Mouse (Mus musculus): Measurements from ENCODE around the gene Ddx47. TPM values are rescaled to one million over a fixed set of nuclear protein-coding genes. Genes with fewer than 3 reads are reported as not detected.

Gene Ddx47
- polyA plus RNA-seq, 1 experiment: 0.96 TPM

DNA sequence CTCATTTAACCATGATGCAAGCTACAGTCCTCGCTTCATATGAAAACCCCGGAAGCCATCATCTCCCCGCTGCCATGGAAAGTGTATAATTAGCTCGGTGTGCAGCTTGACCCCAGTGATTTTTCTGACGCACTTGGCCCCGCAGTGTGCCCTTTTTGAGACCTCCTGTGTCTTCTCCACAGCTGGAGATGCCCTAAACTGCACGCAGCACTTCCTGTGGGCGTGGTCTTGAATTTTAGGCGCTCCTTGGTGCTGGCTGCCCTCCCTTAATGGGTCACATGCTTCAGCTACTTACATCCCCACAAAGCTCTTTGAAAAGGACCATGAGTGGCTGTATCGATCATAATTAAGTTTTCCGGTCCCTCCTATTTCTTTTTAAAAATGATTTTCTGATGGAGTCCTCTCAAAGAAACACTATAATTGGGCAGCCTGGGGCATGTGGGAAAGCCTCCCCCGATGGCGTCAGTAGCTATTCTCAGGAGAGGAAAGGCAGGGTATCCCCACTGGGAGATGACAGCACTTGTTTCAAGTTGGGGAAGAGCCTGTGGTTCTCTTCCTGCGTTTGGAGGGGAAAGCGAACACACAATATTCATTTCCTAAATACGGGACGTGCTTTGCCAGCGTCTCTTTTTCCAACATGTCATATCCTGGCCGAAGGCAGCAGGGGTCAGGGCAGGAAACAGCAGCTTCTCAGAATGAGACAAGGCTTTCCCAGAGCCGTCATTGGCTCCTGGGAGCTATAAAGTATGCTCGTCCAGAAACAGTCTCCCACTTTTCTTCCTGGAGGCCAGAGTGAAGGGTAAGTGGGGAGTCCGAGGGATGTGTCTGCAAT is 30.0 kb upstream of the Ddx47 start, which contains the start of gene Apold1:
TSS of gene Apold1 (plus strand) at position 488 of the 832 bp plus-strand sequence.
- TF ChIP-seq GATA1 (IDR thresholded peaks at IDR 0.05; ENCODE audit: low read length): no peak
- no peak for TF ChIP-seq TAL1 (IDR thresholded peaks at IDR 0.05; ENCODE audit: low read length)
- H3K27me3 ChIP-seq (ENCODE audit: control insufficient read depth): no peaks in the 10 kb centered on the region
- no peaks in the 10 kb centered on the region for H3K9me3 ChIP-seq (ENCODE audit: control insufficient read depth, low read length)
- no peaks in the 10 kb centered on the region for H3K36me3 ChIP-seq (ENCODE audit: control insufficient read depth)
- peaks cover 57% of the 10 kb centered on the region for H3K4me1 ChIP-seq (ENCODE audit: control insufficient read depth)
- peak within 1 kb of the TSS; percentile 41 for H3K4me3 ChIP-seq (replicated peaks)

DNA sequence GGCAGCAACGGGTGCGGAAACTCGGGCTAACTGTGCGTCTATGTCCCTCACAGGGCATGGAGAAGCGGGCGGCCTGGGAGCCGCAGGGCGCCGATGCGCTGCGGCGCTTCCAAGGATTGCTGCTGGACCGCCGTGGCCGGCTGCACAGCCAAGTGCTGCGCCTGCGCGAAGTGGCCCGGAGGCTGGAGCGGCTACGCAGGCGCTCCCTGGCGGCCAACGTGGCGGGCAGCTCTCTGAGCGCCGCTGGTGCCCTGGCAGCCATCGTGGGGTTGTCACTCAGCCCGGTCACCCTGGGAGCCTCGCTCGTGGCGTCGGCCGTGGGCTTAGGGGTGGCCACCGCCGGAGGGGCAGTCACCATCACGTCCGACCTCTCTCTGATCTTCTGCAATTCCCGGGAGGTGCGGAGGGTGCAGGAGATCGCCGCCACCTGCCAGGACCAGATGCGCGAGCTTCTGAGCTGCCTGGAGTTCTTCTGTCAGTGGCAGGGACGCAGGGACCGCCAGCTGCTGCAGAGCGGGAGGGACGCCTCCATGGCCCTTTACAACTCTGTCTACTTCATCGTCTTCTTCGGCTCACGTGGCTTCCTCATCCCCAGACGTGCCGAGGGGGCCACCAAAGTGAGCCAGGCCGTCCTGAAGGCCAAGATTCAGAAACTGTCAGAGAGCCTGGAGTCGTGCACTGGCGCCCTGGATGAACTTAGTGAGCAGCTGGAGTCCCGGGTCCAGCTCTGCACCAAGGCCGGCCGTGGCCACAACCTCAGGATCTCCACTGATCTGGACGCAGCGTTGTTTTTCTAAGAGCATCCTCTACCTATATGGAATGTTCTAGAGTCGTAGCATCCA is 27.7 kb upstream of the Ddx47 start:
- Histone ChIP-seq H3K4me1 (ENCODE audit: control insufficient read depth) (peaks cover 65% of the 10 kb centered on the region), H3K4me3 (replicated peaks) (peak overlapping the region; percentile 75), H3K27me3 (ENCODE audit: control insufficient read depth) (peaks cover 2% of the 10 kb centered on the region; the same call in 1 of the 2 replicates), H3K36me3 (ENCODE audit: control insufficient read depth) (no peaks in the 10 kb centered on the region), H3K9me3 (ENCODE audit: control insufficient read depth, low read length) (no peaks in the 10 kb centered on the region)
- TF ChIP-seq GATA1 (IDR thresholded peaks at IDR 0.05; ENCODE audit: low read length): no peak
- TF ChIP-seq TAL1 (IDR thresholded peaks at IDR 0.05; ENCODE audit: low read length): no peak

DNA sequence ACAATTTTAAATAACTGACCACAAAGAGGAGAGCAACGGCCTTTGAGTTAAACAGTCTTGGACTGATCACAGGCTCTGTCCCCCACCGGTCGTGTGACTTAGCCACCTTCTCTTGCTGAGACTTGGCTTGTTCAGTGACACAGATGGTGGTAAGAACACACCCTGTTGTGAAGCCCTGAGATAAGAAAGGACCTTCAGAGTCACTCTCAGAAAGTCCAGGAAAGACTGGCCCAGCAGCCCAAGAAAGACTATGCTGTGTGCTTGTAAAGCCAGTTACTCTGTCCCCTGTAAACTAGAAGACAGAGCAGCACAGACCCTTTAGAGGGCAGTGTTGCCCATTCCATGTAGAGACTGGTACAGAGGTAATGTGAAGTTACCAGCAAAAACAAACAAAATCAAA is 26.7 kb upstream of the Ddx47 start:
- Histone ChIP-seq H3K27me3 (ENCODE audit: control insufficient read depth) (peaks cover 2% of the 10 kb centered on the region; the same call in 1 of the 2 replicates), H3K9me3 (ENCODE audit: control insufficient read depth, low read length) (no peaks in the 10 kb centered on the region), H3K4me1 (ENCODE audit: control insufficient read depth) (peaks cover 65% of the 10 kb centered on the region), H3K4me3 (replicated peaks) (peak overlapping the region; percentile 75), H3K36me3 (ENCODE audit: control insufficient read depth) (no peaks in the 10 kb centered on the region)
- TF ChIP-seq TAL1 (IDR thresholded peaks at IDR 0.05; ENCODE audit: low read length) (peak; percentile 74), GATA1 (IDR thresholded peaks at IDR 0.05; ENCODE audit: low read length) (peak; percentile 94)

DNA sequence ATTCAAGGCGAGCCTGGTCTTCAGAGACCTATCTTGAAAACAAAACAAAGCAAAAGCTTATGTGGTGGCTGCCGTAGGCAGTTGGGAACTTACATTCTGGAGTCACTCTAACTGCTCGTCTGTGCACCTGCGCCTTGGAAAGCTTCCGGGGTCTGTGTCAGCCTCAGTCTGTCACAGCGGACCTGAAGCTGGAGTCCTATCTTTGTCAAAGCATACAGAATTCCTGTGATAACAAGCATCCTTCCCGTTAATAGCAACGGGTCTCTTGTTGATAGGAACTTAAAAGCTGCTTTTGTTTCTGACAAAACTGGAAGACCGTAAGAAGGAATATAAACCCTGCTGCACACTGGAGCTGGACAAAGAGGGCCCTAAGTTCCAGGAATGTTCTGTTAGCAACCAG is 23.0 kb upstream of the Ddx47 start:
- Histone ChIP-seq H3K36me3 (ENCODE audit: control insufficient read depth) (no peaks in the 10 kb centered on the region), H3K27me3 (ENCODE audit: control insufficient read depth) (peaks cover 12% of the 10 kb centered on the region), H3K4me1 (ENCODE audit: control insufficient read depth) (peaks cover 37% of the 10 kb centered on the region), H3K9me3 (ENCODE audit: control insufficient read depth, low read length) (no peaks in the 10 kb centered on the region), H3K4me3 (replicated peaks) (no peak overlapping the region)
- TF ChIP-seq TAL1 (IDR thresholded peaks at IDR 0.05; ENCODE audit: low read length) (no peak), GATA1 (IDR thresholded peaks at IDR 0.05; ENCODE audit: low read length) (no peak)

DNA sequence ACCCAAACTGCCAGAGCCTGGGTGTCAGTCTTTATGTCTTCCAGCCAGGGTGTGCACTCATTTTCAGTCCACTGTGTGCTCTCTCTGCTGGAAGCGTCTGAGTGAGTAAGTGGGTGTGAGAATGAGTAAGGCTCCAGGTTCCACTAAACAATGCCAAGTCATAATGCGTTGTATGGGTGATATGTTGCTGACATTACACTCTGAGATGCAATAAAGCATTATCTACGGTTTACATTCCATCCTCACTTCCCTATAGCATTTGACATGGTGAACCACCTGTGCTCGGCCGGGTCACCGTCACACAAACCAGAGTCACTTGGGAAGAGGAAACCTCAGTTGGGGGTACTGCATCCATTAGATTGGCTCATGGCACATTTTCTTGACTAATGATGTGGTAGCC is 20.7 kb upstream of the Ddx47 start:
- H3K4me1 ChIP-seq (ENCODE audit: control insufficient read depth): peaks cover 16% of the 10 kb centered on the region
- no peaks in the 10 kb centered on the region for H3K9me3 ChIP-seq (ENCODE audit: control insufficient read depth, low read length)
- TF ChIP-seq GATA1 (IDR thresholded peaks at IDR 0.05; ENCODE audit: low read length) (no peak), TAL1 (IDR thresholded peaks at IDR 0.05; ENCODE audit: low read length) (no peak)
- no peak overlapping the region for H3K4me3 ChIP-seq (replicated peaks)
- H3K27me3 ChIP-seq (ENCODE audit: control insufficient read depth): peaks cover 22% of the 10 kb centered on the region
- no peaks in the 10 kb centered on the region for H3K36me3 ChIP-seq (ENCODE audit: control insufficient read depth)

DNA sequence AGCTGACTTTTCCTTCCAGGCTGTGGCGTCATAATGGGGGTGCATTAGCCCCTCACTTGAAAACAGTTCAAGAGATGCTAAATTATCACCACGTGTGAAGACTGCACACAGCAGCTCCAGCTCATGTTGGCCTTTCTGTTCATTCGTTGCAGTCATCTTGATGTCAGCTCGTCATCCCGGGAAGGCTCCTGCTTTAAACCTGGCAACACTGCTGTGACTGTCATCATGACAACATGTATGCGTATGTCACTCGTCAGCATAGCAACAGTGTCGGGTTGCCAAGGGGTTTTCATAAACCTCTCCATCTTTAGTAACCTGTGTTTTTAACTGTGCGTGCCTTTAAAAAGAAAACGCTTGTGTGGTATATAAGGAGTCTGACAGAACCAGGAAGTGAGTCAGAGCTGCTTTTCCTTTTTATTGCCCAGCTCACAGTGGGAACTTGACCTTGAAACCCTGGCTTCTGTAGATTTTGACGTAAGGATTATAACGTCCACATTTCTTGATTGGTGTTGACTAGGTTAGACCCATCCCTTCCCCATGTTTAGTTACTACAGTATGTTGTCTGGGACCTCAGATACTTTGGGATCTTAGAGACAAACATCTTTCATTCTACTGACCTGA is 17.3 kb upstream of the Ddx47 start:
- Histone ChIP-seq H3K4me3 (replicated peaks) (no peak overlapping the region), H3K4me1 (ENCODE audit: control insufficient read depth) (no peaks in the 10 kb centered on the region), H3K9me3 (ENCODE audit: control insufficient read depth, low read length) (no peaks in the 10 kb centered on the region), H3K36me3 (ENCODE audit: control insufficient read depth) (no peaks in the 10 kb centered on the region), H3K27me3 (ENCODE audit: control insufficient read depth) (peaks cover 20% of the 10 kb centered on the region)
- no peak for TF ChIP-seq TAL1 (IDR thresholded peaks at IDR 0.05; ENCODE audit: low read length)
- no peak for TF ChIP-seq GATA1 (IDR thresholded peaks at IDR 0.05; ENCODE audit: low read length)

DNA sequence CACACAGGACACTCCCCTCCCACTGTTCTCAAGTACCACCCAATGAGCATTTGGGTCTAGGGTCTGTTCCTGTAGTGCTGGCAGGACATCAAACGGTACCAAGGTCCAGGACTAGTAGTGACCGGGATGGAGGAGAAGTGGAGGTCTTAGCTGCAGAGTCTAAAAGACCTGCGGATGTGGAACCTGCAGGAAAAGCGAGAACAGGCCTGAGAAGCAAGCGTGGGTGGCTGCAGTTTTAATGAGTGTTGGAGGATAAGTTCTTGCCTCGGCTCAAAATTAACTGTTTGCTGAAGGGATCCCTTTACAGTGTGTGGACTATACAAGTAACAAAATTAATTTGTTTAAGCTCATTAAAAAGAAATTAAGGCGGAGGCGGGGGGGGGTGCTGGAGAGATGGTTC is 16.4 kb upstream of the Ddx47 start:
- Histone ChIP-seq H3K4me3 (replicated peaks) (no peak overlapping the region), H3K27me3 (ENCODE audit: control insufficient read depth) (peaks cover 20% of the 10 kb centered on the region), H3K9me3 (ENCODE audit: control insufficient read depth, low read length) (no peaks in the 10 kb centered on the region), H3K36me3 (ENCODE audit: control insufficient read depth) (no peaks in the 10 kb centered on the region), H3K4me1 (ENCODE audit: control insufficient read depth) (no peaks in the 10 kb centered on the region)
- TF ChIP-seq TAL1 (IDR thresholded peaks at IDR 0.05; ENCODE audit: low read length) (no peak), GATA1 (IDR thresholded peaks at IDR 0.05; ENCODE audit: low read length) (no peak)

DNA sequence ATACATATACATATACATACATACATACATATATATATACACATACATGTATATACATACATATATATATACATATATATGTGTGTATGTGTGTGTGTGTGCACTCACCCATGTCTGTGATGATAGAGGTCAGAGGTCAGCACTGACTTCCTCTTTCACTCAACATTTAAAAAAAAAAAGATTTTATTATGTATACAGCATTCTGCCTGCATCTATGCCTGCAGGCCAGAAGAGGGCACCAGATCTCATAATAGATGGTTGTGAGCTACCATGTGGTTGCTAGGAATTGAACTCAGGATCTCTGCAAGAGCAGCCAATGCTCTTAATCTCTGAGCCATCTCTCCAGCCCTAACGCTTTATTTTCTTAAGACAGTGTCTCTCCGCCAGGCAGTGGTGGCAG is 14.5 kb upstream of the Ddx47 start:
- Histone ChIP-seq H3K4me3 (replicated peaks) (no peak overlapping the region), H3K36me3 (ENCODE audit: control insufficient read depth) (no peaks in the 10 kb centered on the region), H3K4me1 (ENCODE audit: control insufficient read depth) (no peaks in the 10 kb centered on the region), H3K27me3 (ENCODE audit: control insufficient read depth) (peaks cover 15% of the 10 kb centered on the region), H3K9me3 (ENCODE audit: control insufficient read depth, low read length) (no peaks in the 10 kb centered on the region)
- TF ChIP-seq TAL1 (IDR thresholded peaks at IDR 0.05; ENCODE audit: low read length) (no peak), GATA1 (IDR thresholded peaks at IDR 0.05; ENCODE audit: low read length) (no peak)

DNA sequence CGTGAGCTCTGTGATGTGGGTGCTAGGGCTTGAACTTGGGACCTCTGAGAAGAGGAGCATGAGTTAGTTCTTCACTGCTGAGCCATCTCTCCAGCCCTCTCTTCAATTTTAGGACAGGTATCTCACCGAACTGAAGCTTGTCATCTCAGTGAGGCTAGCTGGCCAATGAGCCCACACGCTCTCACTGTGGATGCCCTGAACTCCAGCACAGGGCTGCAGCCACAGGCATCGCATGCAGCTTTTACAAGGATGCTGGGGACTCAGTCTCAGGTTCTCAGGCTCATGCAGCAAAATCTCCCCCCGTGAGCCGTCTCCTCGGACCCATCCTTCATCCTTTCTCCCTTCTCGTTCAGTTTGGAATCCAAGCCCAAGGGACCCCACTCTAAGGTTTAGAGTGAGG is 13.3 kb upstream of the Ddx47 start:
- no peaks in the 10 kb centered on the region for H3K4me1 ChIP-seq (ENCODE audit: control insufficient read depth)
- no peaks in the 10 kb centered on the region for H3K9me3 ChIP-seq (ENCODE audit: control insufficient read depth, low read length)
- no peaks in the 10 kb centered on the region for H3K36me3 ChIP-seq (ENCODE audit: control insufficient read depth)
- H3K4me3 ChIP-seq (replicated peaks): no peak overlapping the region
- peaks cover 10% of the 10 kb centered on the region for H3K27me3 ChIP-seq (ENCODE audit: control insufficient read depth)
- TF ChIP-seq TAL1 (IDR thresholded peaks at IDR 0.05; ENCODE audit: low read length) (no peak), GATA1 (IDR thresholded peaks at IDR 0.05; ENCODE audit: low read length) (no peak)

Data from erythroblast, embryonic 14.5 days (primary cell).